Mouse (Mus musculus) cortical plate, adult 2 months (tissue): Measurements from ENCODE around the gene Camta1.

Experiments used
- CTCF ChIP-seq: fragments of 200-500 bp; IDR thresholded peaks from 2 replicates; pipeline ENCODE4 v1.5.1; 2011; ENCODE audit warnings: mild to moderate bottlenecking, control low read depth, low read length; ENCODE audit not compliant: insufficient read depth; ENCODE audit errors: extremely low read depth
- POLR2A ChIP-seq: fragments of 200-500 bp; IDR thresholded peaks from 2 replicates; pipeline ENCODE4 v1.6.1; 2011; ENCODE audit warnings: mild to moderate bottlenecking, low read length, control low read depth; ENCODE audit not compliant: insufficient read depth; ENCODE audit errors: extremely low read depth

DNA sequence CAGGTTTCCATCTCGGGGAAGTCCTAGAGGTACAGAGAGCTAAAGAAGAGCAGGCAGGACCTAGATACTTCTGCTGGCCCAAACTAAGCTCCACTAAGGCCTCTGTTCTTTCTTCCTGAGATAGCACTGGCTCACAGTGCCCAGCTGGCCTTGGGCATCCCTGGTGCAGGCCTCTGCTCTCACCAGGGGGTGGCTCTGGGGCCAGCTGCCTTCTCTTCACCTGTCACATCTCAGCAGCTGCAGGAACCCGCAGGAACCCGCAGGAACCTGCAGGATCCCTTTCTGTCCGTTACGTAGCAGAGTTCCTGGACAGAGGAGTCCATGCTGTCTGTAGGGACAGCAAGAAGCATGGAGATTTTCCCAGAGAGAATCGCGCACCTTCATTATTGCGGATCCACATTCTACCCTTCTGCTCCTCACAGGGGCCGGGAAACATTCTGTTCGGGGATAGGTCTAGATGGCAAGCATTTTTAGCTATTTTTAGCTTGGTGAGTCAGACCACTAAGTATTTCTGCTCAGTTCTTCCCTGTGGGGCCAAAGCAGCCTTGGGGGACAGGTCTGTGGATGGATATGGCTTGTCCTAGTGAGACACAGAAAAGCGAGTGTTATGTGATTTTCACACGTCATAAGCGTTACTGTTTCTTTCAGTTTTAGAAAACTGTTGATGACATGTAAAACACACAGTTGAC, 566.0 kb downstream of the Camta1 start:
- TF ChIP-seq CTCF (no peak), POLR2A (no peak)
